Mouse (Mus musculus) small intestine, adult 2 months (tissue): ENCODE results near the gene Prrt4.

ENCODE experiments used
- CTCF ChIP-seq: fragments of 200-500 bp; IDR thresholded peaks from 2 replicates; pipeline ENCODE4 v1.5.1; 2012; ENCODE audit warnings: low read depth, mild to moderate bottlenecking, control low read depth, inconsistent platforms, low read length, moderate library complexity, mixed read lengths; ENCODE audit not compliant: insufficient replicate concordance, insufficient read length; ENCODE audit errors: extremely low read depth
- POLR2A ChIP-seq: fragments of 200-500 bp; IDR thresholded peaks from 2 replicates; pipeline ENCODE4 v1.6.1; 2012; ENCODE audit warnings: low read depth, mild to moderate bottlenecking, control low read depth, inconsistent platforms, low read length, moderate library complexity

GRCm38 (mm10) chr6:29211146-29211545 lies 31.8 kb upstream of the Prrt4 start:
- TF ChIP-seq CTCF (no peak), POLR2A (no peak)
